Mouse (Mus musculus) cerebral cortex, adult 2 months (tissue): ENCODE results near the gene Lamc1.

Source experiments
- WGBS: fragments of 180-500 bp; shearing (Covaris S2); methylation state at CpG from one replicate; pipeline ENCODE4 v1.1.7; 2018; 5-methylcytosine and 5-hydroxymethylcytosine counted together

Lamc1 gene

DNA sequence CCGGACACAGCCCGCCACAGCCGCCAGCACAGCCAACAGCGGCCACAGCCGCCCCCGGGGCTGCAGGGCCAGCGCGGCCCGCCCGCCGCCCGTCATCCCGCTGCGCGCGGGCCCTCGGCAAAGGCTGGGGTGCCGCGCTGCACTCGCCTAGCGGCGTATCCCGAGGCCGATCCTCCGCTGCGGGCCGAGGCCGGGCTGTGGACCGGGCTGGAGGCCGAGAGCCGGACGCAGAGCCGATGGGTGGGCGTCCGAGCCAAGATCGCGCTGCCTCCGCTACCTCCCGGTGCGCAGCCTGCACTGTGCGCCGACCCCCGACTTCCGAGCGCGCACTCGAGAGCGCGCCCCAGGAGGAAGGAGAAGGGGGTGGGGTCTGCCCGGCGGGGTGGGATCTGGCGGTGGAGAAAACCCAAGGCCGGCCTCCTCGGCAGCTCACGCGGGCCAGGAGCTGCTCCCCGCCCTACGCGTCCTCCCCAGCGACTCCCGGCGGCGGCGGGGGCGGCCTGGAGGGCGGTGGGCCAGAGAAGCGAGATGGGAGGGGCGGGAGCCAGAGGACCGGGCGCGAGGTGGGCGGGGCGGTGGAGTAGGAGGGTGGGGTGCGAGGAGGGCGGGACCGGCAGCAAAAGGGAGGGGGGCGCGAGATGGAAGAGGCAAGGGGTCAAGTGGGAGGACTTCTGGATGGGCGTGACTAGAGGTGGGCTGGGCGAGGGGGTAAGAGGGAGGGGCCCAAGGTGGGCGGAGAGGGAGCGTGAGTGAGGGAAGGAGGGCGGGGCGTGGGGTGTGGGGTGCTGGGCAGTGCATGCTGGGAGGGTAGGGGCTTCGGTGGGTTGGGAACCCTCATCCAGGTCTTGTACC is at the start of gene Lamc1:
TSS of gene Lamc1 (minus strand) at position 343 of the 852 bp plus-strand sequence.
- WGBS = under 1% methylated on average over 83 of the region's 85 CpGs

DNA sequence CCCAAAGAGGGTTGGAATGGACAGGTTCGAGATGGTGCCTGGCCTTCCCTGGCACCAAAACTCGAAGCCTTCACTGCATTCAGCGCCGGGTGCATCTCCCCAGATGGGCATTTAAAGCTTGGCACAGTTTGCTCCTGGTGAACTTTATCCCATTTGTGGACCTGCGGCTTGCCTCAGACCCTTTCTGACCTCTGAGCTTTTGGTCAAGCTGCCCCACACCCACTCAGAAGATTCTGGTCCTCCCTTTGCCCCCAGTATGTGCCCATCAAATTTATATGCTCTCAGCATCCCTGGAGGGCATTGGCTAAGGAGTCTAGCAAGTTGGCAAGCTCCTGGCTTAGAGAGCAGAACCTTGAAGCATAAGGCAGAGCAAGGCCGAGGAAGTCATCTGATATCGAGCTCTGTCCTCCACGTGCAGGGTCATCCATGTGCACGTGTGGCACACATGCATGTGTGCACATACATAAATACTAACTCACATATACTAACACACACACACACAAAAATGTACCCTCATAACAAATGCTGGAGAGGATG is 48.2 kb upstream of the Lamc1 start:
- WGBS = 94% methylated on average over 9 of the region's 9 CpGs

DNA sequence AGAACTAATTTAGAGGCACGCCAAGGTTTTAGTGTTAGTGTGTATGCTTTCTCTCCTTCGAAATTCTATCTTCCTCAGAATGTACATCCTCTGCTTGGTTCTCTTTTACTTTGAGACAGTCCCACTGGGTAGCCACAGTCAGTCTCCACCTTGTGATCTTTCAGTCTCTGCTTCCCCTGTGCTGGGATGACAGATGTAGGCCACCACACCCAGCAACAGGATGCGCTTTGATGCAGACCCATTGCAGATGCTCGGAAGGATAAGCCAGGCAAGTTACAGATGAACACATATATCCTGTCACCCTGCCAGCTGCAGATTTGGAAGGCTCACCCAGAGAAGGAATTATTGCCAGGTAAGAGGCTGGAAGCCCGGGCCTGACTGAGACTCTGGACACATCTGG is 47.2 kb upstream of the Lamc1 start:
- 90% methylated on average over 5 of the region's 5 CpGs for WGBS

DNA sequence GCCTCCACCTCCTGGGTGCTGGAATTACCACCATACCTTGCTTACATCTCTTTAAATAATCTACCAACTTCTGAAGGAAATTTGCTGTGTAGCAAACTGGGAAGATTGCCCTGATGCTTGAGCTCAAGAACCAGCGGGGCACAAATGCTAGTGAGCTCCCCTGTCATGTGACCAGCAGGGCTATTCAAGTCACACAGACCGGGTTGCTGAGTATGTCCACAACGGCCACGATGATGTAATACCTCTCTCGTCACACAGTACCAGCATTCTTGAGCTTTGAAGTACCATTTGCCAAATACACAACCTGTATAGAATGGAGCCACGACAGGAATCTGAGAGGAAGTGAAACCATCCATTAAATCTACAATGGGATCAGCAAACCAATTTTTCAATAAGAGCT is 46.0 kb upstream of the Lamc1 start:
- 63% methylated on average over 6 of the region's 6 CpGs for WGBS

DNA sequence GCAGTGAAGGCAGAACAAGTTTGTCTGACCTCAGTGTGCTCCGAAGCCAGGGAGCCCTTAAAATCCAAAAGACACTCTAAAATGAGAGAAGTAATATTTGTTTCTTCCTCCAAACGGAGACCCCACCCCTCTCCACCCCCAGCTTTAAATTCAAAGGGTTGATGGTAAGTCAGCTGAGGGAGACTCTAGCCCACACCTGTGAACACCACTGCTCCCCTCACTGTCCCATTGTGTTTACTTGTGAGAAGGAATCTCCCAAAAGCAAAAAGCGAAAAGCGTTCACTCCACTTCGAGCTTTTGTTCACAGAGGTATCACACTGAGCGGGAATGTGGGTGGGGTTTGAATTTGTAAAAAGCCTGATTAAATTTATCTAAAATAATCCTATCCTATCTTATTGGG is 43.9 kb upstream of the Lamc1 start:
- 60% methylated on average over 6 of the region's 6 CpGs for WGBS

DNA sequence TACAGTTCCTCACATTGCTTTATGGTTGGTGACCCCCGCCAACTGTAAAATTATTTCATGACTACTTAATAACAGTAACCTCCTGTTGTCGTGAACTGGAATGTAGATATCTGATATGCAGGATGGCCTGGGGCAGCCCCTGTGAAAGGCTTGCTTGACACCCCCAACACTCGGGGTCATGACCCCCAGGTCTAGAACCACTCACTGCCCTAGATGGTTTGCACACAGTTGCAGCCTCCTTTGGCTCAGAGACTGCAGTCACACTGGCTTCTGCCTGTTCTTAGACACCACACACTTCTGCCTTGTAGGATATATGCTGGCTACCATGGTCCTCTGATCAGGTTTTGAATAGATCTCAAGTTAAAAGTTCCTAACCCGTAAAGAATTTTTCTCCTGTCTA is 41.5 kb upstream of the Lamc1 start:
- 89% methylated on average over 4 of the region's 4 CpGs for WGBS

DNA sequence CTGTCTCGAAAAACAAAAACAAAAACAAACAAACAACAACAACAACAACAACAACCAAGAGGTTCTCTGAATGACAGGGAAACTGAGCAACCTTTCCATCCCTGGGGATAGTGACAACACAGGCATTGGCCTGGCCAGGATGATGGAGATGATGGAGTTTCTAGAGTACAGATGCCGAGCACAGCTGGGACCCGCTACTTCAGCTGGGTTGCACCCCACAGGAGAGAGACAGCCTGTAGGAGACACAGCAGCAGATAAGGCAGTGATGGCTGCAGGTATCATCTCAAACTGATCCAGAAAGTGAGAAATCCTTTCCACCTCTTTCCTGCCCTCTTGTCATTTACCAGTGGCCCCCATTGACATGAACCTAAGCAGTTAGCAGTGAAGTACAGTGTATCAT is 39.3 kb upstream of the Lamc1 start:
- WGBS = 97% methylated on average over 3 of the region's 3 CpGs

DNA sequence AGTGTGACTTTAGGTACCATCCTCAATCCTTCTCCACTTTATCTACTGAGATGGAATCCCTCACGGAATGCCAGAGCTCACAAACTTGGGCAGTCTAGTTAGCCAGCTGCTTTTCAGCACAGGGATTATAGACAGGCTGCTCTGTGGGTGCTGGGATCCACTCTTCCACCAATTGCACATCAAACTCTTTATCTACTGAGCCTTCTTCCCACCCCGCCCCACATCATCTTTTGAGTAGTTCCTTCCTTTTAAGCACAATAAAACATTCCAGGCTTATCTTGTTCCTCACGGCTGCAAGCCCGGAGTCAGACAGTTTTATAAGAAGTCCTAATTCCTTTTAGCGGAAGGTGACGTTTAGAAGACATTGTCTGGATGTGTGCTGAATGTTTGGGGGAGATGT is 36.4 kb upstream of the Lamc1 start:
- WGBS = 84% methylated on average over 6 of the region's 6 CpGs

DNA sequence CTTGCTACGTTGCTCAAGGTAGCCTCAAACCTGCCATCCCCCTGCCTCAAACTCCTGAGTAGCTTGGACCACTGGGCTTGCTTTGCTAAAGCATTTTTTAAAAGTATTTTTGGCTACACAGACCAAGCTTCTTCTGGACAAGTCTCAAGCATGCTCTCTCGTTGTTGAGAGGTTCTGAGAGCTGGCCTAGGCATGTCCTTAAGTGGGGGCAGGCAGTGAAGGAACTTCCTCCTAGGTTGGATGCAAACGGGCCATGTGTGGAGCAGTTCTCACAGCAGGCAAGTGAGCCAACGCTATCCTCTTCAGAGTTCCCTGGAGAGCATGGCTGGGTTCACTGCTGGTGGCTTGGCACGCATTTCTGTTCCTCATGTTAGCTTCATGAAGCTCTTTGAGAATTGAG is 34.5 kb upstream of the Lamc1 start:
- WGBS = 72% methylated on average over 5 of the region's 5 CpGs

DNA sequence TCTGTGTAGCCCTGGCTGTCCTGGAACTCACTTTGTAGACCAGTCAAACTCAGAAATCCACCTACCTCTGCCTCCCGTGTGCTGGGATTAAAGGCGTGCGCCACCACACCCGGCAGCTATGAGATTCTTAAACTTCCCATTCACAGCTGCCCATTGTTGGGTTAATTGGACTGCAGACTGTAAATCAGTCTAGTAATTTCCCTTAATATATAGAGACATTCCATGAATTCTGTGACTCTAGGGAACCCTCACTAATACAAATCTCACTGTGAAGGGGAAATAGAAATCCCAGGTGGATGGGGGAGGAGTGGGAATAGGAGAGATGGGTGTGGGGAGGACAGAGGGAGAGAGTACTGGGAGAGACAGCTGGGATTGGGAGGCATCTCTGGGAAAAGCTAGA is 29.3 kb upstream of the Lamc1 start:
- WGBS = 86% methylated on average over 4 of the region's 4 CpGs

DNA sequence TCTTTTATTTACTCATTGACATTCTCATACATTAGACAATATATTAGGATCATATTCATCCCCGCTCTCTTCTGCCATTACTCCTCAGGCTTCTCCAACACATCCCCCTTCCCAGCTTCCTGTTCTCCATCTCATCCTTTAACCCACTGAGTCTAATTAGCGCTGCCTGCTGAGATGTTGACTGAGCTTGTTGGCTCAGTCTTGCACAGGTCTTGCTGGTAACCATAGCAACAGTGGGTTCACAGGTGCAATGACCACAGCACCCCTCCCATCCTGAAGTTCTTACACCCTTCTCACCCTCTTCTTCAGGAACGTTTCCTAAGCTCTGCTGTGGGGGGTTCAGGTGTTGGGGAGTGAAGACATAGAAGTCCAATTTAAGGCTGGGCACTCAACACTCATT is 28.0 kb upstream of the Lamc1 start:
- whole genome bisulfite sequencing = 59% methylated on average over 3 of the region's 3 CpGs

DNA sequence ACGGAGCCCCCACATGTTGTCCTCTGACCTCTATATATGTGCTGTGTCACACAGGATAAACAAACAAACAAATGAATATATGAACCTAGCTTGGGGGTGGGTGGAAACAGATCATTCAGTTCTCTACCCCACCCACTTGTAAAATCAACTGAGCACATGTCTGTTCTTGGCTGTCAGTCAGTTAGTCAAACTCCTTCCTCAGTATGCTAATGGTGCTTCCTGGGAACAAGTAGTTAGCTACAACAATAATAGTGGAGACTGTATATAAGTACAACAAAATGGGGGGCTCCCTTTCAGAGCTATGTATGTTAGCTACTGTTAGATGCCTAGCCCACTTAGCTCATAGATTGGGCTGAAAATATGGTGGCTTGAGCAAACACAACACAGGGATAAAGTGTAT is 24.6 kb upstream of the Lamc1 start:
- 100% methylated on average over 1 of the region's 1 CpGs for WGBS

DNA sequence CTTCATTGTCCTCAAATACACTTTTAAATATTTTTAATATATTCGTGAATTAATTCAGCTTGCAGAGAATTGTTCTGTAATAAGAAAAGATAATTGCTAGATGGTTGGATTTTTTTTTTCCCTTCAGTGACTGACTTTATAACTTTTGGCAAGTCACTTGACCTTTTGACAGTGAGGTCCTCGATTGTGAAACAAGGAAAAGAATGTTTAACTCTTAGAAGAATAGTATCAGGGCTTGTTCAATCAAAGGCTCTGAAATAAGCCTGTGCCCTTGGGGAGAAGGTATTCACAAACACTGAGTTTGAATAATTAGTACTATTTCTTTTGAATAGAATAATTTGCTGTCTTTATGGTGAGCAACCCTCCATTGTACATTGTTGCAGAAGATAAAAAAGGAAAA is 21.9 kb upstream of the Lamc1 start:
- WGBS = 58% methylated on average over 2 of the region's 2 CpGs

DNA sequence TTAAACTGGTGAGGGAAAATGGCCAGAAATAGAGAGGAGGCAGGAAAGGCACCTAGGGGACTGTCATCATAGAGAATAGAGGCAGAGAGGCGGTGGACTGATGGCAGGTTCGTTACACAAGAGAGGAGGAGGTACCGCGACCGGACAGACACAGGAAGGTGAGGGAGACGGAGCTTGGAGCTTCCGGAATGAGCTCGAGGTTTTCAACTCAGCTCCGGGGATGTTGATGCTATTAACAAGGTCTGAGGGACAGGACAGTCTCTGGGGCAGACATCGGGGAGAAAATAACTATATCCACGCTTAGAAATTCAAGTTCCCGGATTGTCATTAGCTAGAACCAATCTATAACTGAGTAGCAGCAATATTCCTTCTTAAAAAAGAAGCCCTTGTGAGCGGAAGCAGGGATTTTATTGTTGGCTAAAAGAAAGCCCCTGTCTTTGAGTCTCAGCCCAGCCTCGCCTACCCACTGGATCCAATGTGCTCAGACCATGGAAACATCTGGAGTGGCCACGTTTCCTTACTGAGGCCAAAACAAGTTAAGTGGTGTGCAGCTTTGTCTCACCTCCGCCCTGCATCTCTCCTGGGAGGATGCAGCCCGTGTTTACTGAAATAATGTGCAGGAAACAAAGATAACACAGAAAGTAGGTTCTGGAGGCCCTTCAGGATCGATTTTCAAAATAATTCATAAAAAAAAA is 21.3 kb upstream of the Lamc1 start:
- 63% methylated on average over 18 of the region's 18 CpGs for WGBS

DNA sequence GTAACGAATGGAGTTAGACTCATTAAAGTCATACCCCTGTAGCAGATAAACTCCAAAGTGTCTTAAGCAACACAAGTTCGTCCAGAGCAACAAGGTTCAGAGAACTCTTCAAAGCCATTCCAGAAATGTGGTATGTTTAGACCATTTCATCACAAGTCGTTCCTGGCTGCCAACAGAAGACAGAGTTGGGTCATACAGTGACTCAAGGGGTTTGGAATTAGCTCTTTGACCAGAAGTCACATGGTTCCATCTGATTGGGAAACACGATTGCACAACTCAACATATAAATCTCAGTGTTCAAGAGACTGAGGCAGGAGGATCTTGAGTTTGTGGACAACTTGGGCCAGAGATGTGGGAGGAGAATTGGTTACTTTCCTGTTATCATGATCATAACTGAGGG is 18.4 kb upstream of the Lamc1 start:
- WGBS = 82% methylated on average over 4 of the region's 4 CpGs

DNA sequence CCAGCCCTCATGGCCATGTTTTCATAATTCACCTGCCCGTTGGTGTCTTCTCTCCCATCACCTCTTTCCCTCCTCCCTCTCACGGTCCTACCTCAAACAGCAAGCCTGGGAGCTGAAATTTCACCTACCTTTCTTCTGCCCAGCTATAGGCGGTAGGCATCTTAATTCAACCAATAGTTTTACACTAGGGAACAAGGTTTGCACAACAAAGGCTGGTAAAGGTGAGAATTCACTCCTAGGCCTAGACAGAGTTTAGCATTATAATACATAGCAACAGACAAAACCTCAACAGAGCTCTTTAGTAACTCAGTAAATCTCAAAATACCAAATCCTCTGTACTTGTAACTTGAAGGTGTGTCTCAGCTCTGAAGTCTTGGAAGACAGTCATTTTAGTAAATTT is 15.1 kb upstream of the Lamc1 start:
- 84% methylated on average over 3 of the region's 3 CpGs for WGBS

DNA sequence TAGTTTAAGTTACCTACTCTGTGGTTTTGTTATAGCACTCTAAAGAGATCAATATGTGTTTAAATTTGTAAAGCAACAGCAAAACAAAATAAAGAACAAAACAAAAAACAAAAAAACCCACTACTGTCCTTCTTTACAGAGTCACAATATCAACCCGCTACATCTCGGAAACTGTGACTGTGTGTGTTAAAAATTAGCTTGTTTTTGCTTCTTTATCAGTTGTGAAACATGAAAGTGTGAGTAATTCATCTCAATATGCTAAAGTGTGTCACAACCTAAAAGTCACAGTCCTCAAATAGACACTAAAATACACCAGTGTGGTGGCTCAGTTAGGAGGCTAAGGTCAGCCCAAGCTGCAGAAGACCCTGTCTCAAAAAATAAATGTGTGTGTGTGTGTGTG is 14.5 kb upstream of the Lamc1 start:
- 90% methylated on average over 2 of the region's 2 CpGs for WGBS

DNA sequence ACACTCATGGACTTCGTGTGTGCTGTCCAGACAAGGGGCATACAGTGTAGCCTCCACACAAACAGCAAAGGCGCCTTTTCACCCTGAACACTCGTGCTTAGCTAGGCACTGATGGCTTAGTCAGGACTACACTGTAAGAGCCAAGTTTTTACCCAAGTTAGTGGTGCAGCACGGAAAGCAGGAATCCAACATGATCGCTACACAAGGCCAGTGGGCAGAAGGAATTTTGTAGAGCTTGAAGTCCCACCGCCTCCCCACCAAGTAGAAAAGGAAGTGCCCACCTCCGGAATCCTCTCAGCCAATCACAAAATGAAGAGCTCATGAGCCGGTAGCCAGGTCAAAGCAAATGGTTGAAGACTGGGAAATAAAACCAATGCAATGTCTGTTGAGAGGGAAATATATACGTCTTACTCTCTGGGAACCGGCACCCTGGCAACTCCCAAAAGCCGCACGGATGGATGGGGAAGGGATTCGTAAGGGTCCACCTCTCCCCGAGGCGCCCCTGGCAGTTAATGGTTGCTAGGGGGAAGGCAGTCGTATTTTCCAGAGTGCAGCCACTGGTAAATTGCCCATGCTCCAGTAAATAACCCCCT is 13.2 kb upstream of the Lamc1 start:
- 67% methylated on average over 16 of the region's 16 CpGs for WGBS

DNA sequence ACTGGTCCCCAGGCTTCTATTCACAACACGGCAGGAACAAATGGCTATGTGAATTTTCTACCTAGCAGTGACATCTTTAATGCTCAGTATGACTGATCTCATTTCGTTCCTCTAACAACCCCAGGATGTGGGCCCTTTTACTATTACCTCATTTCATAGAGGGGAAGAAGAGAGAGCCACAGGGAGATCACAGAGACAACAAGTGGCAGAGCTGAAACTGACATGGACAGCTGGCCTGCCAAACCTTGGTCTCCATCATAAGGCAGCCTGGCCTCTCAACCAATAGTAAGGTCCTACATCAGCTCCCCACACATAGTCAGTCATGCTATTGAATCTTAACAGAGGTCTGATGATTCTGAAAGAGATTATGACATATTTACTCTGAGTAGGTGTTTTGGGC is 12.4 kb upstream of the Lamc1 start:
- WGBS = 93% methylated on average over 2 of the region's 2 CpGs

DNA sequence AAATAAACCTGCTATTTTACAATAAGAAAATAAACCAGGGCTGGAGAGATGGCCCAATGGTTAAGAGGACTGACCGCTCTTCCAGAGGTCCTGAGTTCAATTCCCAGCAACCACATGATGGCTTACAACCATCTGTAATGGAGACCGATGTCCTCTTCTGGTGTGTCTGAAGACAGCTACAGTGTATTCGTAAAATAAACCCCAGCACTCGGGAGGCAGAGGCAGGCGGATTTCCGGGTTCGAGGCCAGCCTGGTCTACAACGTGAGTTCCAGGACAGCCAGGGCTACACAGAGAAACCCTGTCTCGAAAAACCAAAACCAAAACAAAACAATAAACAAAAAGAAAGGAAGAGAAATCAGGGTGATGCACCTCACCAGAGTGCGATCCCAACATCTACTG is 2.9 kb upstream of the Lamc1 start:
- WGBS = 96% methylated on average over 10 of the region's 10 CpGs

DNA sequence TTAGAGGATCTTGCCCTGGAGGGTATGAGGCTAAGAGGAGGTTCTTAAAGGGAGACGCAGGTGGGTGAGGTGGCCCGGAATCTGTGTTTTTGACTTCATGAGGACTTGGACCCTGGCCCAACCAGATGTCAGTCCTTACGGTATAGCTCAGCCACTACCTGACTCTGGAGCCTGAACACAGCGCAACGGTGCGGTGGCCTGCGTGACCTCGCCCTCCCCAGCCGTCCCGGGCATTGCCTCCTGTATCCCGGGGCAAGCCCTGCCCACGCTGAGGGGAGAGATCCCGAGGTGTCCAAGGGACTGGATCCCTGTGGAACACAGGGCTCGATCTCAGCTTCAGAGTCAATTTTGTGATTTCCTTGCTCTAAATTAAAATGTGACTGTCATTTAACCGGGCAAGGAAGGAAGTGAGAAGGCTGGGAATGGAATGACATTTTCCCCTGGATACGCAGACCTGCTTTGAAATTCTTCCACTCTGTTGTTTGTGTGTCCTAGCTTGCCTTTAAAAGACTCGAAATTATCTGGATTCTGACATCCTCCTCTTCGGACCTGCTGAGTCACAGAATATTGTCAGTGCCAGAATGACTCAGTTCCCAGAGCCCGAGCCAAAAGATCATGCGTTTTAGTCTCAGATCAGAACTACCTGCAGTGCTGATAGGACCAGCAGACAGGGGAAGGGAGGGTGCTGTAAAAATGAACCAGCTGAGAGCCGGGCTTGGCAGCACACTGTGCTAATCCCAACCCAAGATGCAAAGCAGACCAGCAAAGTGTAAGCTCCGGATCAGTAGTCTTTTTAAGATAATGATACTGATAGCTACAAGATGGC is 923 bp upstream of the Lamc1 start:
- WGBS = 2% methylated on average over 22 of the region's 22 CpGs
